Mouse (Mus musculus) liver, adult 2 months (tissue): ENCODE data around the gene Ube2n.

ENCODE experiments used
- CTCF ChIP-seq: fragments of 200-500 bp; IDR thresholded peaks from 2 replicates; pipeline ENCODE4 v1.5.1; 2011; ENCODE audit warnings: low read depth, low read length, control low read depth
- POLR2A ChIP-seq: fragments of 200-500 bp; IDR thresholded peaks from 2 replicates; pipeline ENCODE4 v1.6.1; 2011; ENCODE audit warnings: low read length, control low read depth; ENCODE audit not compliant: insufficient read depth; ENCODE audit errors: extremely low read depth

GRCm38 (mm10) chr10:95517656-95518055 lies 2.7 kb downstream of the Ube2n start:
- TF ChIP-seq CTCF: no peak
- TF ChIP-seq POLR2A: no peak
